Mouse (Mus musculus): Measurements from ENCODE around the gene Aars.

Gene Aars

GRCm38 (mm10) chr8:111093865-111094718 lies 61.1 kb downstream of the Aars start, which contains the start of gene Pdpr:
Gene Pdpr, plus strand, starts transcription at chr8:111094630.
- DNase-seq (ENCODE audit: low read depth, low spot score): peak; percentile 72

GRCm38 (mm10) chr8:111094719-111095302 lies 61.9 kb downstream of the Aars start:
- peak; percentile 27 for DNase-seq (ENCODE audit: low read depth, low spot score)
